Mouse (Mus musculus): ENCODE data around the gene Atp5f1.

GRCm38 (mm10) chr3:105932240-105933071 is 27.4 kb downstream of the Atp5f1 start, which contains the start of gene I830077J02Rik:
- TF ChIP-seq ZNF384 (IDR thresholded peaks at IDR 0.05; ENCODE audit: low read depth, low read length) (no peak), CHD2 (IDR thresholded peaks at IDR 0.05; ENCODE audit: low read depth, low read length) (no peak), HCFC1 (IDR thresholded peaks at IDR 0.05; ENCODE audit: borderline replicate concordance, insufficient read depth, low read length) (no peak), MAFK (IDR thresholded peaks at IDR 0.05; ENCODE audit: insufficient read depth, low read depth, low read length) (no peak)
